8 mouse cellular contexts compared by ENCODE assay signal in genomic region chr8:70905831-70906736, GRCm38 (mm10). TPM values are rescaled to one million over a fixed set of nuclear protein-coding genes. Genes with fewer than 3 reads are reported as not detected.
DNase-seq lines count a peak whose midpoint lies in the region; ATAC-seq lines count a peak whose summit lies in the region.

Gene Map1s (plus strand): TSS chr8:70905932.

- peak within 1 kb of the TSS; percentile 85 for H3K4me2 ChIP-seq in embryonic facial prominence, embryonic 15.5 days (replicated peaks)
- peak within 1 kb of the TSS; percentile 90 for H3K4me2 ChIP-seq in kidney, embryonic 14.5 days (replicated peaks; ENCODE audit: low read depth, low read length)

- peak; percentile 90 for ATAC-seq in embryonic facial prominence, embryonic 15.5 days (ENCODE audit: insufficient number of reproducible peaks, low FRiP score, low TSS enrichment, low read depth)
- ATAC-seq in kidney, embryonic 14.5 days (ENCODE audit: low FRiP score, low TSS enrichment): peak; percentile 93

- peak within 1 kb of the TSS; percentile 83 for H3K9ac ChIP-seq in embryonic facial prominence, embryonic 15.5 days
- H3K9ac ChIP-seq in kidney, embryonic 14.5 days (ENCODE audit: low read depth, low read length): peak within 1 kb of the TSS; percentile 91

- peaks cover 5% of the 10 kb centered on the region for H3K36me3 ChIP-seq in embryonic facial prominence, embryonic 15.5 days
- H3K36me3 ChIP-seq in kidney, embryonic 14.5 days (ENCODE audit: control insufficient read depth, insufficient read depth, low read length): peaks cover 6% of the 10 kb centered on the region; the same call in 1 of the 2 replicates

- WGBS in embryonic facial prominence, embryonic 15.5 days: under 1% methylated on average over 85 of the region's 86 CpGs
- WGBS in kidney, embryonic 14.5 days: under 1% methylated on average over 60 of the region's 86 CpGs

- H3K9me3 ChIP-seq in embryonic facial prominence, embryonic 15.5 days (replicated peaks): no peaks in the 10 kb centered on the region
- no peaks in the 10 kb centered on the region for H3K9me3 ChIP-seq in kidney, embryonic 14.5 days (ENCODE audit: control insufficient read depth, low read length)

- H3K27me3 ChIP-seq in embryonic facial prominence, embryonic 15.5 days: 0 out of 2 replicates have a peak, but pooled peaks cover 3% of the 10 kb centered on the region
- H3K27me3 ChIP-seq in kidney, embryonic 14.5 days (ENCODE audit: control insufficient read depth, insufficient read depth, low read length): peaks cover 3% of the 10 kb centered on the region; the same call in 1 of the 2 replicates

- peak within 1 kb of the TSS; percentile 80 for H3K4me3 ChIP-seq in embryonic facial prominence, embryonic 15.5 days (replicated peaks)
- peak within 1 kb of the TSS; percentile 94 for H3K4me3 ChIP-seq in kidney, embryonic 14.5 days (ENCODE audit: low read length)

- peak; percentile 89 for DNase-seq in 416B (ENCODE audit: low read depth)
- peak; percentile 50 to 56 for DNase-seq in adrenal gland, postnatal 4 days (ENCODE audit: low spot score in 2 of 2)
- DNase-seq in heart, adult 9 months (ENCODE audit: low spot score in 2 of 2): peak; percentile 58 to 66
- DNase-seq in liver: peak; percentile 89
- peak; percentile 27 to 28 for DNase-seq in monocyte, adult 2 months (ENCODE audit: low read depth in 1 of 2, low spot score in 2 of 2)
- DNase-seq in spleen, postnatal 36 days (ENCODE audit: low spot score in 2 of 2): peak; percentile 73 to 74

- peak within 1 kb of the TSS; percentile 94 for H3K27ac ChIP-seq in embryonic facial prominence, embryonic 15.5 days (replicated peaks)
- H3K27ac ChIP-seq in kidney, embryonic 14.5 days (ENCODE audit: low read depth, low read length): peak within 1 kb of the TSS; percentile 45

- peaks cover 14% of the 10 kb centered on the region for H3K4me1 ChIP-seq in embryonic facial prominence, embryonic 15.5 days
- peaks cover 6% of the 10 kb centered on the region for H3K4me1 ChIP-seq in kidney, embryonic 14.5 days (ENCODE audit: control insufficient read depth, insufficient read depth, low read length)

RNA-seq across cellular contexts. Expression of gene Map1s, which starts in this region (rescaled TPM):
- 10 to 100 TPM; 45.4 to 48.9 TPM for total RNA-seq in adrenal gland, postnatal 4 days (2021)
- polyA plus RNA-seq in embryonic facial prominence, embryonic 15.5 days (2015; fragmentation: Nextera tagmentation; extraction: Ambion mirVana): 50.1 and 50.2 TPM in 2 replicates
- polyA plus RNA-seq in kidney, embryonic 14.5 days (2014; fragmentation: Nextera tagmentation; extraction: Ambion mirVana): 32.1 and 43.4 TPM in 2 replicates

Comparison
In these comparisons a context has a peak if more than half of its experiments do, and no peak if none do; other contexts are left out.
1. Peak in every context shown above with its lines: DNase-seq, ATAC-seq, H3K4me3 ChIP-seq and H3K27ac ChIP-seq.
2. DNase-seq: peak in every context shown above with its lines; median percentile 89 in 416B; 89 in liver; 74 in spleen, postnatal 36 days; 62 in heart, adult 9 months; 53 in adrenal gland, postnatal 4 days; 28 in monocyte, adult 2 months.